Mouse (Mus musculus) kidney, postnatal 10 days (tissue): ENCODE data around the gene Kcnh6.

Experiments used
- DNase-seq: peaks from one replicate; pipeline ENCODE4 v3.0.0; 2021; ENCODE audit warnings: mixed read lengths

Gene Kcnh6

DNA sequence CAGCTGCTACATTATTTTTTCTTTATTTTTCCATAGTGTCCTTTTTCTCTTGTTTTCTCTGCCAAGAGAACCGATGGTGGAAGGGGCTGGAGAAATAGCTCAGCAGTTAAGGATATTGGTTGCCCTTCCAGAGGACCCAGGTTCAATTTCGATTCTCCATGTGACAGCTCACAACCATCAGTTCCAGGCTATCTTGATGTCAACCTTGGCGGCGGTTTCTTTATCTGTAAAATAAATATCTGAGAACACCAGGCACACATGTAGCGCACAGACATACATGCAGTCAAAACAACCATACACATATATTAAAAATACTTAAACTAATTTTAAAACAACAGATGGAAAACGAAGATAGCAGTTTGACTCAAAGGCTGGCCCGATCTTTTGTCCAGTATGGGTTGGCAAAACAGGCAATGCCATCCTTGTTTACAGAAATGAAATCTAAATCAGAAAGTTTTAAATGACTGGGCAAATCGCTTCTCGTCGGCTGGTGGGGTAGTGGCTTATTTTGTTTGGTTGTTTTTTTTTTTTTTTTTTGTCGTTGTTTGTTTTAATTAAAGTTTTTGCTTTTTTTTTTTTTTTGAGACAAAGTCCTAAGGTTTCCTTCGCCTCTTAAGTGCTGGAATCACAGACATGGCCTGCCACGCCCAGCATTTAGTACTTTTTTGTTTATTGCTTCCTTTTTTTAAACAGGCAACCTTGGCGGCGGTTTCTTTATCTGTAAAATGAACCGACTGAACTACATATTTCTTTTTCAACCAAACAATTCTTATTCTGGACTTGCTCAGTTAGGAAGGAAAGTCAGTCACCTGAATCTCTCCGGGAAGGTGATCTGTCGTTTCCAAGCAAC lies 57.4 kb downstream of the Kcnh6 start:
- no peak for DNase-seq

DNA sequence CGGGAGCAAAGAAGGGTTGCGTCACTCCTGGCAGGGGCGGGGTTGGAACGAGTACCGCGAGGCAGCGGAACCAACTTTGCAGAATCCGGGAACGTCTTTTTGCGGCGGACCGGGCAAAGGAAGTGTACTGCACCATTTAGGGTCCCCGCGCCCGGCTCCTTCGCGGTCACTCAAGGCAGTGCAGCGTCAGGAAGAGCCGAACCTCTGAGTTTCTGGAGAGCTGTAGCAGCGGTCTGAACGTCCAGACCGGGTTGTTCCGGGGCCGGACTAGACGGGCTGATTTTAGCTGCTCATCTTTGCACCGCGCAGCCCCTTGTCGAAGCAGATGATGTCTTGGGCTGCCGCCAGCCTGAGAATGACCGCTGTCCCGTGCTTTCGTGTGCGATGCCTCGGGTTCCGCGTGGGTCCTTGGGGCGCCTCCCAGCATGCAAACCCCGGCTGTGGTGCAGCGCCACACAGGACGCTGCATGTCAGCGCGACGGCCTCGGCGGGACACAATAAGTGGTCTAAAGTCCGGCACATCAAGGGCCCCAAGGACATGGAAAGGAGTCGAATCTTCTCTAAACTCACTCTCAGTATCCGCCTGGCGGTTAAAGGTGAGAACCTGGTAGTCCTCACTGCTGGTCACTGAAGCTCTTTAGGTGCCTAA lies 58.1 kb downstream of the Kcnh6 start, which contains the start of gene Taco1:
Gene Taco1 (plus strand): TSS at position 139 of the 649 bp plus-strand sequence.
- peak; percentile 98 for DNase-seq

DNA sequence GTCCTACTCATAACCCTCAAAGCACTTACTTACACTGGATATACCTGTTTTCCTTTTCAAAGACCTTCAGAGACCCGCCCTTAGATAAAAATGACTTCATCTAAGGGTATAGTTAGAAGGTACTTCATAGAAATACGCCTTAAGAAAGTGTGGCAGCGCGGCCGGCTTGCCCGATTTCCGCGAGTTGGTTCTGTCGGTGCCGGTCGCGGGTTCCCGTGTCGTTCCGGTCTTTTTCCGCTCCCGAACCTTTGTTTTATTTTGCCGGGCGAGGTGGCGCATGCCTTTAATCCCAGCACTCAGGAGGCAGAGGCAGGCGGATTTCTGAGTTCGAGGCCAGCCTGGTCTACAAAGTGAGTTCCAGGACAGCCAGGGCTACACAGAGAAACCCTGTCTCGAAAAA lies 58.7 kb downstream of the Kcnh6 start:
- DNase-seq: peak; percentile 73

DNA sequence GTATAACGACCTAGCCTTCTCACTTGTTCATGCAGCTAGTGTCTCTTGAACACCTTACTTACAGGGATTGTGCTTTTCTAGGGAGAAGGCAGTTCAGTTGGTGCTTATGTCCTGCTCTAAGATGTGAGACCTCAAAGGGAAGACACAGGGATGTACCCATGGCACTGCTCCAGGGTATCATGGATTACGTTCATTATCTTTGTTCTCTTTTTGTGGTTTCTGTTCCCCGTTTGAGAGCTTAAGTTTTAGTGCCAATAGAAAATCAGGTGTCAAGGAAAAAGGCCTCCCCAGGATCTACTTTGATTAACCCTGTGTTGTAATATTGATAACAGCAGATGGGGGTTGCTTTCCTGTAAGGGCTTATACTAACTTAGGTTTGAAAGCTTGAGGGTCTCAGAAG lies 65.8 kb downstream of the Kcnh6 start:
- no peak for DNase-seq

DNA sequence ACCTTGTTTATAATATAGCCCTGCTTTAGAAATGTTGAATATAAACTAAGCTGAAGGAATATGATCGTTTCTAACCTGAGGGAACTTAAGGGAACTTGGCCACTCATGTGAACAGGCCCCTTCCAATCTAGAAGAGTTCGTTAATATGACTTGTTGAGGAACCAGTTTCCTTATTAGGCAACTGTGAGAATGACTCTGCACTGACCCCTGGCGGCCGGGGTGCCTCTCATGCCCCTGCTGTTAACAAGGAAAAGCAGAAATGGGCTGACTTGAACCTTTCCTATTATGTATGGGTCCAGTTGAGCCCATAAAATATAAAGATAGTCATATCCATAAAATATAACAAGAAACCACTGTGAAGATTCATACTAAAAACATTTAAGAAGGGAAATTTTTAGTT lies 68.4 kb downstream of the Kcnh6 start:
- peak; percentile 85 for DNase-seq
